Mouse (Mus musculus) limb, embryonic 15.5 days (tissue): Measurements from ENCODE around the gene Omp. TPM values are rescaled to one million over a fixed set of nuclear protein-coding genes. Genes with fewer than 3 reads are reported as not detected.

Experiments used
- ATAC-seq: fragments of 200-750 bp; cut with Nextera tagmentation; 2 replicates; pipeline ENCODE4 v1.8.0; 2017; ENCODE audit warnings: low read depth, moderate TSS enrichment; ENCODE audit not compliant: insufficient number of reproducible peaks, low FRiP score, low TSS enrichment
- H3K27ac ChIP-seq: fragments of 300-500 bp; sonication (generic); 2 replicates; pipeline ENCODE4 v1.5.1; 2015; ENCODE audit warnings: moderate library complexity, mild to moderate bottlenecking, inconsistent platforms
- H3K27me3 ChIP-seq: fragments of 300-500 bp; sonication (generic); 2 replicates; pipeline ENCODE4 v1.6.1; 2015; ENCODE audit warnings: inconsistent platforms
- H3K36me3 ChIP-seq: fragments of 300-500 bp; sonication (generic); 2 replicates; pipeline ENCODE4 v1.6.1; 2015; ENCODE audit warnings: inconsistent platforms
- H3K4me1 ChIP-seq: fragments of 300-500 bp; sonication (generic); 2 replicates; pipeline ENCODE4 v1.6.1; 2015; ENCODE audit warnings: inconsistent platforms
- H3K4me2 ChIP-seq: fragments of 300-500 bp; sonication (generic); 2 replicates; pipeline ENCODE4 v1.6.1; 2015; ENCODE audit warnings: mild to moderate bottlenecking, inconsistent platforms
- H3K4me3 ChIP-seq: fragments of 300-500 bp; sonication (generic); 2 replicates; pipeline ENCODE4 v1.5.1; 2015; ENCODE audit warnings: mild to moderate bottlenecking, inconsistent platforms
- H3K9ac ChIP-seq: fragments of 300-500 bp; sonication (generic); 2 replicates; pipeline ENCODE4 v1.6.1; 2015; ENCODE audit warnings: inconsistent platforms
- H3K9me3 ChIP-seq: fragments of 300-500 bp; sonication (generic); 2 replicates; pipeline ENCODE4 v1.6.1; 2016; ENCODE audit warnings: inconsistent platforms
- WGBS: fragments of 180-500 bp; shearing (Covaris S2); methylation state at CpG from one replicate; pipeline ENCODE4 v1.1.7; 2015; 5-methylcytosine and 5-hydroxymethylcytosine counted together
- polyA plus RNA-seq: library from polyadenylated mRNA; unstranded; fragments of >200 nt; fragmentation: Nextera tagmentation; extraction: Ambion mirVana; gene quantifications from 2 replicates; pipeline ENCODE4 v1.2.1, GENCODE M21; 2015

Gene Omp
- polyA plus RNA-seq, 1 experiment from 2014 or later, result 0.18 TPM

DNA sequence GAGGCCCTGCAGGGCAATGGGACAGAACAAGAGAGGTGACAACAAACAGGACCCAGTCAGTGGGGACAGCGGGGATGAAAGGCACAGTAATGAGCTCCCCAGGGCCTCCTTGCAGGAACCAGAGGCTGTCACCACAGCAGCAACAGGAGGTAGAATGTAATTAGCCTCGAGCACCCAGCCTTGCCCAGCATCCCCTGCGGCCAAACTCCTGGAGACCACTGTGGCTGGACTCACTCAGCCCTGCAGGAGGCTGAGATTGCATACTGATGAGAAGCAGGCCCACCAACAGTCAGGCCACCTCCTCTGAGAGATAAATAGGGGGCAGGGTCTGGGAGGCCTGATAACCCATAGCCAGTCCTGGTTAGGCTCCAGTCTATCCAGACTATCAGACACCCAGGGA, 4.5 kb upstream of the Omp start:
- Histone ChIP-seq H3K36me3 (no peaks in the 10 kb centered on the region), H3K4me1 (peaks cover 38% of the 10 kb centered on the region), H3K27ac (no peak overlapping the region), H3K4me3 (no peak overlapping the region), H3K4me2 (no peak overlapping the region), H3K9ac (no peak overlapping the region), H3K9me3 (no peaks in the 10 kb centered on the region), H3K27me3 (no peaks in the 10 kb centered on the region)
- ATAC-seq, result no peak
- WGBS, result 25% methylated on average over 3 of the region's 3 CpGs

DNA sequence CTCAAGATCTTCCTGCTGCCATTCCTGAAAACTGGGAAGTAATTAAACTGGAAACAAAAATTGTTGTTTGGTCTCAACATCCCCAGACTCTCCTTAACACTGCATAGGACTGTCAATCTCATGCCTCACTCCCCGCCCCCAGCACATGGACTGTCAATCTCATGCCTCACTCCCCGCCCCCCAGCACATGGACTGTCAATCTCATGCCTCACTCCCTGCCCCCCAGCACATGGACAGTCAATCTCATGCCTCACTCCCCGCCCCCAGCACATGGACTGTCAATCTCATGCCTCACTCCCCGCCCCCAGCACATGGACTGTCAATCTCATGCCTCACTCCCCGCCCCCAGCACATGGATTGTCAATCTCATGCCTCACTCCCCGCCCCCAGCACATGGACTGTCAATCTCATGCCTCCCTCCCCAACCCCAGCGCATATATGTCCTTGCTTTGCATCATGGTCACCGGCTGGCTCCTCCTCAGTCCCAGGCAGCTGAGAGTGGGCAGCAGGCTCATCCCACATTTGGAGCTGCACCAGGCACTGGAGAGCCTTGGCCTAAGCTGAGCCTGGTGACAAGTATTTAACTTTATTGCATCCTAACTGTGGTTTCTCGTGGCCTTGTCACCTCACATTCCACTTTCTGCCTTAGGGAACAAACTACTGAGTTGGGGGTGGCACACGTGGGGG, 3.6 kb upstream of the Omp start:
- WGBS, result 65% methylated on average over 10 of the region's 10 CpGs
- Histone ChIP-seq H3K9me3 (no peaks in the 10 kb centered on the region), H3K27ac (no peak overlapping the region), H3K9ac (no peak overlapping the region), H3K4me3 (no peak overlapping the region), H3K4me1 (peaks cover 31% of the 10 kb centered on the region), H3K4me2 (no peak overlapping the region), H3K36me3 (no peaks in the 10 kb centered on the region), H3K27me3 (no peaks in the 10 kb centered on the region)
- ATAC-seq, result no peak

DNA sequence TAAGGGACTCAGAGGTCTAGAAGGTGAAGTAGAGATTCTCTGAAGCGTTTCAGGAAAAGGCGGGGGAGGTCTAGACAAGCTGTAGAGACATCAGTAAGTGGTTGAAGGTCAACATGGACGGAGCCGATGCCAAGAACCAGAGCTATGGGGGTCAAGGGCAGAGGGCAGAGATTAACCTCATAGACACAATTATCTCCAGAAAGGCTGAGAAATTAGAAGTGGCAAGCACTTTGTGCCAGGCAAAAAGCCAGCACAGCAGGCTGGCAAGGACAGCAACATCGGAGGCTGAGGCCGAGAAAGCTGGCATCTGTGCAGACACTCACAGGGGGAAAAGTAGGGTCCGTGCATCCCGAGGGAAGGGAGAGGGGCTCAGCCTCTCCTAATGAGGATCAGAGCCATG, 2.5 kb upstream of the Omp start:
- Histone ChIP-seq H3K9me3 (no peaks in the 10 kb centered on the region), H3K4me3 (no peak overlapping the region), H3K27ac (no peak overlapping the region), H3K4me2 (no peak overlapping the region), H3K4me1 (peaks cover 26% of the 10 kb centered on the region), H3K9ac (no peak overlapping the region), H3K27me3 (no peaks in the 10 kb centered on the region), H3K36me3 (no peaks in the 10 kb centered on the region)
- ATAC-seq, result no peak
- 83% methylated on average over 8 of the region's 8 CpGs for WGBS

DNA sequence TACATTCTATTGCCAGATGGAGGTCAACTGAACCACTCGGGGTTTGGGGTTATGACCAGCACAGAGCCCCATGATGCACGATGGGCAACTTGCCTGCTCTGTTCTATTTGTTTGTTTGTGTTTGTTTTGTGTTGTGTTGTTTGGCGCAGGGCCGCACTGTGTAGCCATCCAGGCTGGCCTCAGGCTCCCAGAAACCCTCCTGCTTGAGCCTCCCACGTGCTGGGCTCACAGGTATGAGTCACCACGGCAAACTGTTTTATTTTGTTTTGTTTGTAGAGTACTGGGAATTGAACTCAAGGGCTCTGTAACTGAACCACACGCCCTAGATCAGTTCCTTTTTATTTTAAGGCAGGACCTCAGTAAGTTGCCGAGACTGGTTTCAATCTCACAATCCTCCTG, 1.1 kb upstream of the Omp start:
- 67% methylated on average over 8 of the region's 8 CpGs for WGBS
- Histone ChIP-seq H3K4me2 (no peak overlapping the region), H3K4me1 (peaks cover 16% of the 10 kb centered on the region; the same call in 1 of the 2 replicates), H3K4me3 (no peak overlapping the region), H3K9ac (no peak overlapping the region), H3K36me3 (no peaks in the 10 kb centered on the region), H3K9me3 (no peaks in the 10 kb centered on the region), H3K27ac (no peak overlapping the region), H3K27me3 (no peaks in the 10 kb centered on the region)
- no peak for ATAC-seq

DNA sequence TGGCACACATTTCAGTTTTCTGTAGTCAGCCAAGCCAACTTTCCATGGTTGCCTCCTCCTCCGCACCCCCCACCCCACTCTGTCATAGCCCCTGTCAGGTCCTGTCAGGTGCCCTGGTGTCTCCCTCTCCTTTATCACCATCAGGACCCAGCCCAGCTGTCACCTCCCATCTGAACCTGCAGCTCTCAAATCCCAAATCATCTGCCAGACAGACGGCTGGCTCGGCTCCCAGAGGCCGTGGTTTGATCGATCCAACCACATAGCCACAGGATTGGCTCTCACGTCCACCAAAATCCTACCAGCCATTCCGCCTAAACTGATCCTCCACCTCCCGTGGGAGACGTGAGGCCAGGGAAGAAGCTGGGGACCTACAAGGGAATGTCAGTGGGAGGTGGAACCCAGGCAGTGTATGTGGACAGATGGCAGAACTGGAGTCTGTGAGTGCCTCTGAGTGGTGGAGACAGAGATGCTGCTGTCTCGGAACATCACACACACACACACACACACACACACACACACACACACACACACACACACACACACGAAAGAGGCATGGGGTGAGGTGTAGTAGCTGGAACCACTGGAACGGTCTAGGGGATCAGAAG, 642 bp upstream of the Omp start:
- 62% methylated on average over 12 of the region's 12 CpGs for WGBS
- Histone ChIP-seq H3K4me3 (no peak overlapping the region), H3K4me2 (no peak overlapping the region)

DNA sequence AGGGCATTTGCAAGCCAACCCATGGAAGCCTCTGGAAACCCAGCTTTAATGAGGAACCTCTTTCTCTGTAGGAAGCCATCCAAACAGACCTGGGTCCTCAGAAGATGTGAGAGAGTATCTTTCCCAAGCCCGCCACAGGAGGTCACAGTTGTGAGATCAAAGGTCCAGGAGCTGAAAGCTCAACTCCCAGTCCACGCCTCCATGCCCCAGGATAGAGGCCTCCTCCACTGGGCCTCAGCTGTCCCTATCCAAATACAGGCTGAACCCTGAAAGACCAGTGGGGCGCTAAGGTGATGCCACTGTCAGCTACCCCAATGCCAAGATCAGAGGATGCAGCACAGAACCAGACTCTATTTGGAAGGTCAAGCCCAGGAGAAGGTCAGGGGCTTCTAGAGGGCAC, 2.7 kb downstream of the Omp start:
- no peak for ATAC-seq
- Histone ChIP-seq H3K4me1 (peaks cover 13% of the 10 kb centered on the region; the same call in 1 of the 2 replicates), H3K27ac (no peak overlapping the region), H3K27me3 (no peaks in the 10 kb centered on the region), H3K9ac (no peak overlapping the region), H3K36me3 (no peaks in the 10 kb centered on the region), H3K9me3 (no peaks in the 10 kb centered on the region), H3K4me2 (no peak overlapping the region), H3K4me3 (no peak overlapping the region)
- WGBS, result 71% methylated on average over 3 of the region's 3 CpGs

More for the DNA sequence above, 642 bp upstream of the Omp start:
- Histone ChIP-seq H3K36me3 (no peaks in the 10 kb centered on the region), H3K27me3 (no peaks in the 10 kb centered on the region), H3K4me1 (peaks cover 19% of the 10 kb centered on the region; the same call in 1 of the 2 replicates), H3K9ac (no peak overlapping the region), H3K27ac (no peak overlapping the region), H3K9me3 (no peaks in the 10 kb centered on the region)
- ATAC-seq, result no peak

DNA sequence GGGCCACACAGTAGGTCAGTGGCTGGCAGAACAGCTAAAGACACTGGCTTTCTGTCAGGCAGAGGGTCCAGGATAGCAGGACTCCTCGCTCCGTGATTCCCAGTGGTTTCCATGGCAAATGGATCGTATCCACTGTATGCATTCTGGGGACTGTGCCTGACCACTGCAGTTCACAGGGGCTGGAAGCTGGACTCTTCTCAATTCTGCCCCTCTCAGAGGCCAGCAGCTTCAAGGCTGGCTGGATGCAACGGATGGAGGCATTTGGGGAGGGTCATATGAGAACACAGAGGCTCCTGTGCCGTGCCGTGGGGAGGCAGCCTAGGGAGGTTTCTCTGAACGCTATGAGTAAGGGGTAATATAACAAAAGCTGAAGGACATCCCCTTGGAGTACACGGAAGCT, 3.1 kb downstream of the Omp start:
- 65% methylated on average over 8 of the region's 8 CpGs for WGBS
- ATAC-seq, result no peak

DNA sequence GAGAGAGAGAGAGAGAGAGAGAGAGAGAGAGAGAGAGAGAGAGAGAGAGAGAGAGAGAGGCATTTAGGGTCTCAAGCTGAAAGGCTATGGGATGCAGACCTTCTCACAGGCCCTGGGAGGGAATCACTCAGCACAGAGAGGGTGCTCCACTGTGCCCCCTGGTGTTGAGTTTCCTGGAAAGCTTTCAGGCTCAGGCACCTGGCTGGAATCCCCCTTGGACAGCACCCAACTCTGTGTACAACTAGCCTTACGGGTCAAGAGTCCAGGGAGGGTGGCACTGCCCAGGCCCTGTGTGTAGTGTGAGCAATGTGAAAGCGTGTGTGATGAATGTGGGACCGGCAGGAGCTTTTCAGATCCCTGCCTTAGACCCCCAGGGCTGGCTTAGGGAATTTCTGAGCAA, 4.1 kb downstream of the Omp start:
- ATAC-seq, result no peak
- Histone ChIP-seq H3K4me2 (no peak overlapping the region), H3K36me3 (no peaks in the 10 kb centered on the region), H3K27me3 (no peaks in the 10 kb centered on the region), H3K9ac (no peak overlapping the region), H3K4me3 (no peak overlapping the region), H3K27ac (no peak overlapping the region), H3K4me1 (peaks cover 13% of the 10 kb centered on the region; the same call in 1 of the 2 replicates), H3K9me3 (no peaks in the 10 kb centered on the region)
- WGBS, result 66% methylated on average over 3 of the region's 3 CpGs

More for the DNA sequence above, 3.1 kb downstream of the Omp start:
- peaks cover 13% of the 10 kb centered on the region; the same call in 1 of the 2 replicates for H3K4me1 ChIP-seq
- H3K9ac ChIP-seq, result no peak overlapping the region
- H3K4me3 ChIP-seq, result no peak overlapping the region
- H3K27me3 ChIP-seq, result no peaks in the 10 kb centered on the region
- H3K9me3 ChIP-seq, result no peaks in the 10 kb centered on the region
- H3K36me3 ChIP-seq, result no peaks in the 10 kb centered on the region
- no peak overlapping the region for H3K27ac ChIP-seq
- no peak overlapping the region for H3K4me2 ChIP-seq

DNA sequence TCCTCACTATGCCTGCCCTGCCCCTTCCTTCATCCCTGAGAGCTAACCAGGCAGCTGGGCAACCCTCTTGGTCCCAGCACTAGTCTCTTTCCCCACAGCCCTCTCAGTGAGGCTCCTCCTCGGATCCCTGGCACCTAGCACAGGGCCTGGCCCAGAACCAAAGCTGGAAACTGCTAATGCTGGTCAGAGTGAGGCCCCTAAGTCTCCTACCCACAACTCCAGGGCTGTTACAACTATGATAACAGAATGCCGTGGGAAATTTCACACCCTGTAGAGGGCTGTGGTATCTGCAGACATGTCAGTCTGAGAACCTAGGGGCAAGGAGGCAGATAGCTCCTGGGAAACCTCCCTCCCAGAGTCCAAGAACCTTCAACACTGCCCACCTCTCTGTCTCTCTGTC, 4.7 kb downstream of the Omp start:
- H3K27me3 ChIP-seq, result no peaks in the 10 kb centered on the region
- H3K9ac ChIP-seq, result no peak overlapping the region
- no peak overlapping the region for H3K4me2 ChIP-seq
- WGBS, result 24% methylated on average over 2 of the region's 2 CpGs
- H3K9me3 ChIP-seq, result no peaks in the 10 kb centered on the region
- no peaks in the 10 kb centered on the region for H3K36me3 ChIP-seq
- H3K4me3 ChIP-seq, result no peak overlapping the region
- no peak for ATAC-seq
- H3K27ac ChIP-seq, result no peak overlapping the region
- H3K4me1 ChIP-seq, result peaks cover 9% of the 10 kb centered on the region; the same call in 1 of the 2 replicates

DNA sequence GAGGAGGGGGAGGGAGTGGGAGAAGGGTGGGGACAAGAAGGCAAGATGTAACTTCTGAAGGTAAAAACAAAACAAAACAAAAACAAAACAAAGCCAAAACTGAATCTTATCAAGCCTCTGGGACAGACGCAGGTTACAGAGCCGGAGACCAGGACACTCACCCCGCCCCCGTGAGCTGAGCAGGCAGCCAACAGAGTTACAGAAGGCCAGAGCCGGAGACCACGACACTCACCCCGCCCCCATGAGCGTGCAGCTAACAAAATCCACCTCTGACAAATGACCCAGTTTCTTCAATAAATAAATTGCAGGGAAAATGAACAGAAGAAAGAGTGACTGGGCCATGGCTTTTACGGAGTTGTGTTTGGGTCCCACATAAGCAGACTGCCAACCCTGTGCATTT, 6.1 kb downstream of the Omp start:
- no peaks in the 10 kb centered on the region for H3K9me3 ChIP-seq
- 14% methylated on average over 9 of the region's 9 CpGs for whole genome bisulfite sequencing
- ATAC-seq, result no peak

DNA sequence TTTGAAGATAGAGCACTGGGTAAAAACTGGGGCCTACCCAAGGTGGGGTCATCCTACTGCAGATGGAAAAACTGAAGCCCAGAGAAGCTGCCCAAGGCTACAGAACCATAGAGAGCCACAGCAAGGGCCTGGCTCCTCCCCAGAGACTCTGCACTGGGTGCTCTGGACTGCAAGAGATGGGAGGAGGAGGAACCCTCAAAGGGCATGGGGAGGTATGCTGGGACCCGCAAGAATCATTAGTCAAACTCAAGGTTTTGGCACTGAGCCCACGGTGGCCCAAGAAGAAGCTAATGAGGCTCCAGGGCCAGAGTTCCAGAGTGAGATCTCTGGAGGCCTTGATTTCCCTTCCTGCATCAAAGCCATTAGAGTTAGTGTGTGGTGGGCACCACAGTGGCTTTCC, 7.3 kb downstream of the Omp start:
- WGBS, result 47% methylated on average over 2 of the region's 2 CpGs
- no peak for ATAC-seq
- no peak overlapping the region for H3K4me3 ChIP-seq
- no peak overlapping the region for H3K4me2 ChIP-seq
- H3K4me1 ChIP-seq, result peaks cover 9% of the 10 kb centered on the region; the same call in 1 of the 2 replicates
- H3K9me3 ChIP-seq, result no peaks in the 10 kb centered on the region
- H3K36me3 ChIP-seq, result no peaks in the 10 kb centered on the region
- H3K27me3 ChIP-seq, result no peaks in the 10 kb centered on the region
- H3K9ac ChIP-seq, result no peak overlapping the region
- no peak overlapping the region for H3K27ac ChIP-seq

More for the DNA sequence above, 6.1 kb downstream of the Omp start:
- Histone ChIP-seq H3K27ac (no peak overlapping the region), H3K27me3 (no peaks in the 10 kb centered on the region), H3K4me3 (no peak overlapping the region), H3K4me2 (no peak overlapping the region), H3K4me1 (peaks cover 9% of the 10 kb centered on the region; the same call in 1 of the 2 replicates), H3K9ac (no peak overlapping the region), H3K36me3 (no peaks in the 10 kb centered on the region)

DNA sequence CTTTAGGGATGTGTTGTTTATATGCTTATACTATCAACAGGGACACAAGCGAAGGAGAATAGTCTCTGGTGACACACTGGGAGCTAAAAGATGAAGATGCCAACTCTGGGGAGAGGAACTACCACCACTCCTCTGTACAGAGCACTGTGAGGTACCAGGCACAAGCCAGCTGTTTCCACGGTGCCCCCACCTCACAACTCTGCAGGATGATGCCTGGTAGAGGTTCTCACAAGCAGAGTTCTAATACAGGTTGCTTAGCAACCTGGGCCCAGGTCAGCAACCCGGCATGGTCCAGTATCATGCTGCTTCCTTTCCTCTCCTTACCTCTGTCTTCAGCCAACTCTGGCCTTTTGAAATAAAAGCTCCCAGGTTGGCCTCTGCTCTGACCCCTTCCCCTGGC, 7.7 kb downstream of the Omp start:
- H3K27me3 ChIP-seq, result no peaks in the 10 kb centered on the region
- H3K27ac ChIP-seq, result no peak overlapping the region
- H3K36me3 ChIP-seq, result no peaks in the 10 kb centered on the region
- no peaks in the 10 kb centered on the region for H3K9me3 ChIP-seq
- H3K4me1 ChIP-seq, result peaks cover 9% of the 10 kb centered on the region; the same call in 1 of the 2 replicates
- no peak overlapping the region for H3K9ac ChIP-seq
- no peak overlapping the region for H3K4me2 ChIP-seq
- H3K4me3 ChIP-seq, result no peak overlapping the region
- ATAC-seq, result no peak
- 49% methylated on average over 3 of the region's 3 CpGs for WGBS
